ENCODE assay signal across 19 mouse cellular contexts in genomic region chr5:110997692-110998091, GRCm38 (mm10).
DNase-seq lines count a peak whose midpoint lies in the region; ATAC-seq and TF ChIP-seq lines count a peak whose summit lies in the region.
"Had no signal": no experiment of that assay in that cellular context is flagged by ENCODE, and none has a peak within 500 bp of the region (broad histone marks: within the 10 kb centered on the region; RNA-seq: fewer than 3 reads in every experiment).

No protein-coding gene starts in this region.

- H3K4me2 ChIP-seq in forebrain, embryonic 12.5 days = no peak overlapping the region
- H3K4me2 ChIP-seq in hindbrain, embryonic 14.5 days (replicated peaks) = peak overlapping the region; percentile 6; the same call in 1 of the 2 replicates
- no peak overlapping the region for H3K4me2 ChIP-seq in hindbrain, embryonic 16.5 days (ENCODE audit: low read length)
- H3K4me2 ChIP-seq in neural tube, embryonic 15.5 days = peak overlapping the region; percentile 25; the same call in 1 of the 2 replicates
- H3K4me2 ChIP-seq: limb, embryonic 15.5 days; liver, embryonic 15.5 days; midbrain, embryonic 13.5 days had no signal

- no peaks in the 10 kb centered on the region for H3K36me3 ChIP-seq in forebrain, embryonic 12.5 days (replicated peaks)
- H3K36me3 ChIP-seq in forebrain, embryonic 10.5 days (replicated peaks) = no peaks in the 10 kb centered on the region
- H3K36me3 ChIP-seq in hindbrain, embryonic 14.5 days (replicated peaks; ENCODE audit: control insufficient read depth, insufficient read depth) = no peaks in the 10 kb centered on the region
- no peaks in the 10 kb centered on the region for H3K36me3 ChIP-seq in hindbrain, embryonic 16.5 days (ENCODE audit: control insufficient read depth, insufficient read depth, low read length)
- H3K36me3 ChIP-seq in neural tube, embryonic 15.5 days = no peaks in the 10 kb centered on the region
- H3K36me3 ChIP-seq: limb, embryonic 15.5 days; liver, embryonic 15.5 days; midbrain, embryonic 13.5 days had no signal

- H3K9ac ChIP-seq in forebrain, embryonic 12.5 days = no peak overlapping the region
- no peak overlapping the region for H3K9ac ChIP-seq in hindbrain, embryonic 14.5 days
- no peak overlapping the region for H3K9ac ChIP-seq in hindbrain, embryonic 16.5 days (ENCODE audit: low read depth, low read length)
- H3K9ac ChIP-seq in neural tube, embryonic 15.5 days (replicated peaks) = no peak overlapping the region
- H3K9ac ChIP-seq: limb, embryonic 15.5 days; liver, embryonic 15.5 days had no signal

- no peaks in the 10 kb centered on the region for H3K9me3 ChIP-seq in forebrain, embryonic 12.5 days
- no peaks in the 10 kb centered on the region for H3K9me3 ChIP-seq in forebrain, embryonic 10.5 days
- no peaks in the 10 kb centered on the region for H3K9me3 ChIP-seq in hindbrain, embryonic 14.5 days (ENCODE audit: control insufficient read depth, low read length)
- H3K9me3 ChIP-seq in hindbrain, embryonic 16.5 days (ENCODE audit: control insufficient read depth, low read length) = no peaks in the 10 kb centered on the region
- no peaks in the 10 kb centered on the region for H3K9me3 ChIP-seq in neural tube, embryonic 15.5 days (replicated peaks)
- H3K9me3 ChIP-seq: limb, embryonic 15.5 days; liver, embryonic 15.5 days; midbrain, embryonic 13.5 days had no signal

- H3K27ac ChIP-seq in forebrain, embryonic 12.5 days = 0 out of 2 replicates have a peak overlapping the region, but pooled peaks have one; percentile 75
- no peak overlapping the region for H3K27ac ChIP-seq in forebrain, embryonic 10.5 days
- H3K27ac ChIP-seq in hindbrain, embryonic 14.5 days = peak overlapping the region; percentile 70
- no peak overlapping the region for H3K27ac ChIP-seq in hindbrain, embryonic 16.5 days (ENCODE audit: low read depth, low read length)
- peak overlapping the region; percentile 78 for H3K27ac ChIP-seq in neural tube, embryonic 15.5 days (replicated peaks)
- H3K27ac ChIP-seq: kidney, postnatal 0 days; limb, embryonic 15.5 days; liver, embryonic 15.5 days had no signal

- DNase-seq in forebrain, embryonic 10.5 days (ENCODE audit: extremely low spot score, low spot score) = no peak
- DNase-seq in hindbrain, embryonic 14.5 days (ENCODE audit: low spot score) = no peak
- peak; percentile 78 for DNase-seq in brain, embryonic 14.5 days (ENCODE audit: low read depth)
- DNase-seq in layer of hippocampus, postnatal 14 days (ENCODE audit: low spot score in 2 of 2) = no peak
- DNase-seq: adrenal gland, postnatal 36 days; B cell, adult 2 months; gastrocnemius, postnatal 36 days; kidney, adult 11 months; layer of hippocampus, postnatal 36 days; right cerebral cortex, postnatal 25 days; thymus, adult 18-20 months; thymus, postnatal 4 days had no signal

- 46% methylated on average over 7 of the region's 7 CpGs for WGBS in forebrain, embryonic 12.5 days
- WGBS in forebrain, embryonic 10.5 days = 82% methylated on average over 7 of the region's 7 CpGs
- WGBS in hindbrain, embryonic 14.5 days = 43% methylated on average over 7 of the region's 7 CpGs
- 41% methylated on average over 7 of the region's 7 CpGs for WGBS in hindbrain, embryonic 16.5 days
- 29% methylated on average over 7 of the region's 7 CpGs for WGBS in neural tube, embryonic 15.5 days

- no peak overlapping the region for H3K4me3 ChIP-seq in forebrain, embryonic 12.5 days (replicated peaks)
- no peak overlapping the region for H3K4me3 ChIP-seq in forebrain, embryonic 10.5 days
- no peak overlapping the region for H3K4me3 ChIP-seq in hindbrain, embryonic 14.5 days (replicated peaks; ENCODE audit: low read length)
- H3K4me3 ChIP-seq in hindbrain, embryonic 16.5 days (ENCODE audit: low read length) = no peak overlapping the region
- no peak overlapping the region for H3K4me3 ChIP-seq in neural tube, embryonic 15.5 days (replicated peaks)
- H3K4me3 ChIP-seq: limb, embryonic 15.5 days; liver, embryonic 15.5 days; midbrain, embryonic 13.5 days had no signal

- TF ChIP-seq CTCF in brain, embryonic 14.5 days (IDR thresholded peaks at IDR 0.05; ENCODE audit: borderline replicate concordance, extremely low read depth, insufficient read depth, insufficient read length) = no peak

- H3K27me3 ChIP-seq in forebrain, embryonic 12.5 days = no peaks in the 10 kb centered on the region
- H3K27me3 ChIP-seq in forebrain, embryonic 10.5 days (ENCODE audit: poor library complexity, severe bottlenecking) = no peaks in the 10 kb centered on the region
- no peaks in the 10 kb centered on the region for H3K27me3 ChIP-seq in hindbrain, embryonic 14.5 days (ENCODE audit: control insufficient read depth, insufficient read depth, low read length)
- no peaks in the 10 kb centered on the region for H3K27me3 ChIP-seq in hindbrain, embryonic 16.5 days (replicated peaks; ENCODE audit: control insufficient read depth, insufficient read depth, low read length)
- no peaks in the 10 kb centered on the region for H3K27me3 ChIP-seq in neural tube, embryonic 15.5 days (replicated peaks)
- H3K27me3 ChIP-seq: limb, embryonic 15.5 days; liver, embryonic 15.5 days; midbrain, embryonic 13.5 days had no signal

- H3K4me1 ChIP-seq in forebrain, embryonic 12.5 days = peaks cover 19% of the 10 kb centered on the region
- H3K4me1 ChIP-seq in forebrain, embryonic 10.5 days = peaks cover 13% of the 10 kb centered on the region
- peaks cover 24% of the 10 kb centered on the region for H3K4me1 ChIP-seq in hindbrain, embryonic 14.5 days (replicated peaks; ENCODE audit: control insufficient read depth, insufficient read depth, low read length)
- peaks cover 13% of the 10 kb centered on the region for H3K4me1 ChIP-seq in hindbrain, embryonic 16.5 days (ENCODE audit: control insufficient read depth, insufficient read depth, low read depth, low read length)
- peaks cover 43% of the 10 kb centered on the region for H3K4me1 ChIP-seq in neural tube, embryonic 15.5 days
- H3K4me1 ChIP-seq: liver, embryonic 15.5 days had no signal

- no peak for ATAC-seq in forebrain, embryonic 12.5 days (ENCODE audit: low FRiP score)
- ATAC-seq in hindbrain, embryonic 14.5 days (ENCODE audit: low FRiP score) = no peak
- no peak for ATAC-seq in hindbrain, embryonic 16.5 days
- ATAC-seq in neural tube, embryonic 15.5 days (ENCODE audit: low FRiP score) = 0 out of 2 replicates have a peak, but pooled peaks have one; percentile 29
- ATAC-seq: midbrain, embryonic 13.5 days had no signal

- TF ChIP-seq POLR2A in brain, embryonic 14.5 days (IDR thresholded peaks at IDR 0.05; ENCODE audit: borderline replicate concordance, extremely low read depth, insufficient read depth, insufficient read length, poor library complexity, severe bottlenecking) = no peak

Comparison
In these comparisons a context has a peak if more than half of its experiments do, and no peak if none do; other contexts are left out.
1. H3K27ac ChIP-seq: peak in forebrain, embryonic 12.5 days (single experiment), hindbrain, embryonic 14.5 days (single experiment) and neural tube, embryonic 15.5 days (single experiment); none in forebrain, embryonic 10.5 days (single experiment) and hindbrain, embryonic 16.5 days (single experiment).
2. H3K4me2 ChIP-seq: peak in hindbrain, embryonic 14.5 days (single experiment) and neural tube, embryonic 15.5 days (single experiment); none in forebrain, embryonic 12.5 days (single experiment) and hindbrain, embryonic 16.5 days (single experiment).